Mouse (Mus musculus) kidney, adult 2 months (tissue): ENCODE results near the gene Pfn3.

ENCODE experiments used
- CTCF ChIP-seq: fragments of 200-500 bp; conservative IDR thresholded peaks from 2 replicates; pipeline ENCODE4 v1.5.1; 2011; ENCODE audit warnings: low read depth, mild to moderate bottlenecking, control low read depth, low read length, moderate library complexity, mixed read lengths; ENCODE audit not compliant: insufficient read depth, insufficient read length
- POLR2A ChIP-seq: fragments of 200-500 bp; IDR thresholded peaks from one replicate; pipeline ENCODE4 v1.6.1; 2011; ENCODE audit warnings: low read depth, low read length, control low read depth

DNA sequence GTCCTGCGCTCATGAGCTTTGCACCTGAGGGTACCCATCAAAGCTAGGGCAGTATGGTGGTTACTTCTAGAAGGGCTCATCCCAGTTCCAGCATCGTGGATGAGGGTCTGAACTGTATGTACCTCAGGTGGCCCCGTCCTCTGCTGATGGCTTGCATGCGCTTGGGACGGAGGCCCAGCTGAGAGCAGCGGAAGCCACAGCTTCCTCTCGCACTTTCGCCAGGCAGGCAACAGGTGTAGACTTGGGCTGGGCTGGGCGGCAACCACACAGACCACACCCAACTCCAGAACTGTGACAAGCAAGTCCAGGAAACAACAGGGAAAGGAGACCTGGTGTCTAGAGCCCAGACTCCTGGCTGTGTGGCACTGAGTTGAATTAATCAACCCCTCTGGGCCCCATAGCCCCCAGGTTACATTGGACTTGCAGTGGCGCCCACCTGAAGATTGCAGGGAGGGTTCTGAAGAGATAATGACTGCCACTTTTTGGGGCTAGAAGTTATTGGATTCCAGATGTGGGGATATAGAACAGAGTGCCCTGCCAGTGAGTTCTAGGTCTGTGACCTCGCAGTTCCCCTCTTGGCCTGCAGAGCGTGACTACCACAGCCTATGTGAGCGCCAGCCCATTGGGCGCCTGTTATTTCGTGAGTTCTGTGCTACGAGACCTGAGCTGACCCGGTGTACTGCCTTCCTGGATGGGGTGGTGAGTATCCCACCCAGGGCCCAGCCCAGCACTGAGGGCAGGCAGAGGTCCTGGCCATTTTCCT lies 34.8 kb upstream of the Pfn3 start:
- TF ChIP-seq POLR2A (no peak), CTCF (0 out of 2 replicates have a peak, but pooled peaks have one; percentile 9)
